Mouse (Mus musculus): ENCODE data around the gene Col16a1. TPM values are rescaled to one million over a fixed set of nuclear protein-coding genes. Genes with fewer than 3 reads are reported as not detected.
A peak's percentile ranks its signal among the peaks of the same experiment; 100 is the strongest.

Col16a1 gene
- polyA plus RNA-seq, 1 experiment from 2014 or later: 8.2 TPM

DNA sequence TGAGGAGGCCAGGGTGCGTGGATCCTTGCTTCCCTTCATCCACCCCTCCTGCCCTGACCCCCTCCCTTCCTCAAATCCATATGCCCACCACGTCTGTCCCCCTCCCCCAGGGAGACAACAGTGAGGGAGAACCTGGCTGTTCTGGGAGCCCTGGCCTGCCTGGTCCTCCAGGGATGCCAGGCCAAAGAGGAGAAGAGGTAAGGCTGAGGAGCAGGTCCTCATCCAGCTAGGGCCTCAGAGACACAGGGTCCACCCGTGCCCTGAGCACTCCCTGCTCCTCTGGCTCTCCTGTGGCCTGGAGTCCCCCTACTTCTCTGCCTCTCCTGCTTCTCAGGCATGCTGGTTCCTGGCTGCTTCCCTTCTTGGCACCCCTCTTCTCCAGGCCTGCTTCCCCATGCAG, 31.9 kb downstream of the Col16a1 start:
- Histone ChIP-seq H3K9me3 (ENCODE audit: control insufficient read depth, low read length) (no peaks in the 10 kb centered on the region), H3K4me2 (ENCODE audit: low read depth, severe bottlenecking) (no peak overlapping the region), H3K4me3 (ENCODE audit: low read depth, low read length) (no peak overlapping the region), H3K27me3 (ENCODE audit: control insufficient read depth, insufficient read depth, low read length) (0 out of 2 replicates have a peak, but pooled peaks cover 9% of the 10 kb centered on the region), H3K9ac (ENCODE audit: low read length) (no peak overlapping the region), H3K27ac (replicated peaks; ENCODE audit: low read depth, low read length) (no peak overlapping the region), H3K36me3 (ENCODE audit: control insufficient read depth, insufficient read depth, low read length) (no peaks in the 10 kb centered on the region), H3K4me1 (ENCODE audit: control insufficient read depth, insufficient read depth, low read length) (no peaks in the 10 kb centered on the region)
- ATAC-seq (ENCODE audit: insufficient number of reproducible peaks, low FRiP score, low TSS enrichment, low read depth): no peak
- DNase-seq (ENCODE audit: low spot score): no peak
- WGBS: 55% methylated on average over 3 of the region's 3 CpGs

DNA sequence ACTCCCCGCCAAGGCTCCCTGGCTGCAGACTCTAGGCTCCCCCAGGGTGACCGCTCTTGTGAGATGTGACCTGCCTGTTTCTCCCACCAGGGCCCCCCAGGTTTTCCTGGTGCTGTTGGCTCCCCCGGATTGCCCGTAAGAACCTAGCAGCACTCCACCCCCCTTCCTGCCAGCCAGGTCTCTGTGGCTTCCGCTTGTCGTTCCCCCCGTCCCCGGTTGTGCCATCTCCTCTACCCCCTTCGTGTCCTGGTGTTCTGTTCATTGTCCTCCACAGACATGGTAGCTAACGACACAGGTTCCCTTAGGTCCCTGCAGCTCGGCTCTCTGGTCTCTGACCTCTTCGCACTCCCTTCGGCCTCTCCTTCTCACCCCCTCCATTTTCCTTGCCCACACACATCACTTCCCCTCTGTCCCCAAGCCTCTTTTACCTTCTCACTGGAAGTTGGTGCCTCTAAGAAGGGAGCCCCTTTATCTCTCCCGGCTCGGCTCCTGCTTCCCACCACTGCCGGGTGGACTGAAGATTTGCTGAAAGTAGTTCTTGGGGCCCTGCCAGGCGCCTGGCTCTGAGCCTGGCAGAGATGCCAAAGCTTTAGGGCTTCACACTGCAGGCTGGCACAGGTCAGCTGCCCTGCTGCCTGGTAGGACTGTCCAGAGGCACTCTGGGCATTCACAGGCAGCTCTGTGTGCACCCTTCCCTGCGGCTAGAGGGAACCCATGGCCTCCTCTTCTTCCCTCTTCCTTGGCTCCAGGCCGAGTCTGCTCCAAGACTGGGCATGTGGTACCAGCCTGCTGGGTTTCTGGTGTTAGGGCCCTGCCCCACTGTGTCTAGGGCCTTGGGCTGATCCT, 33.9 kb downstream of the Col16a1 start:
- DNase-seq (ENCODE audit: low spot score) (no peak), ATAC-seq (ENCODE audit: insufficient number of reproducible peaks, low FRiP score, low TSS enrichment, low read depth) (no peak)
- H3K36me3 ChIP-seq (ENCODE audit: control insufficient read depth, insufficient read depth, low read length): no peaks in the 10 kb centered on the region
- H3K9ac ChIP-seq (ENCODE audit: low read length): no peak overlapping the region
- no peaks in the 10 kb centered on the region for H3K4me1 ChIP-seq (ENCODE audit: control insufficient read depth, insufficient read depth, low read length)
- H3K4me3 ChIP-seq (ENCODE audit: low read depth, low read length): no peak overlapping the region
- H3K4me2 ChIP-seq (ENCODE audit: low read depth, severe bottlenecking): no peak overlapping the region
- H3K9me3 ChIP-seq (ENCODE audit: control insufficient read depth, low read length): no peaks in the 10 kb centered on the region
- no peak overlapping the region for H3K27ac ChIP-seq (replicated peaks; ENCODE audit: low read depth, low read length)
- 0 out of 2 replicates have a peak, but pooled peaks cover 9% of the 10 kb centered on the region for H3K27me3 ChIP-seq (ENCODE audit: control insufficient read depth, insufficient read depth, low read length)
- 77% methylated on average over 19 of the region's 19 CpGs for WGBS

GRCm38 (mm10) chr4:130082211-130082610, 34.6 kb downstream of the Col16a1 start:
- Histone ChIP-seq H3K4me2 (ENCODE audit: low read depth, severe bottlenecking) (no peak overlapping the region), H3K27ac (replicated peaks; ENCODE audit: low read depth, low read length) (no peak overlapping the region), H3K4me1 (ENCODE audit: control insufficient read depth, insufficient read depth, low read length) (no peaks in the 10 kb centered on the region), H3K4me3 (ENCODE audit: low read depth, low read length) (no peak overlapping the region), H3K9me3 (ENCODE audit: control insufficient read depth, low read length) (no peaks in the 10 kb centered on the region), H3K36me3 (ENCODE audit: control insufficient read depth, insufficient read depth, low read length) (no peaks in the 10 kb centered on the region), H3K27me3 (ENCODE audit: control insufficient read depth, insufficient read depth, low read length) (0 out of 2 replicates have a peak, but pooled peaks cover 6% of the 10 kb centered on the region), H3K9ac (ENCODE audit: low read length) (no peak overlapping the region)
- ATAC-seq (ENCODE audit: insufficient number of reproducible peaks, low FRiP score, low TSS enrichment, low read depth) (no peak), DNase-seq (ENCODE audit: low spot score) (no peak)
- 45% methylated on average over 9 of the region's 9 CpGs for WGBS

DNA sequence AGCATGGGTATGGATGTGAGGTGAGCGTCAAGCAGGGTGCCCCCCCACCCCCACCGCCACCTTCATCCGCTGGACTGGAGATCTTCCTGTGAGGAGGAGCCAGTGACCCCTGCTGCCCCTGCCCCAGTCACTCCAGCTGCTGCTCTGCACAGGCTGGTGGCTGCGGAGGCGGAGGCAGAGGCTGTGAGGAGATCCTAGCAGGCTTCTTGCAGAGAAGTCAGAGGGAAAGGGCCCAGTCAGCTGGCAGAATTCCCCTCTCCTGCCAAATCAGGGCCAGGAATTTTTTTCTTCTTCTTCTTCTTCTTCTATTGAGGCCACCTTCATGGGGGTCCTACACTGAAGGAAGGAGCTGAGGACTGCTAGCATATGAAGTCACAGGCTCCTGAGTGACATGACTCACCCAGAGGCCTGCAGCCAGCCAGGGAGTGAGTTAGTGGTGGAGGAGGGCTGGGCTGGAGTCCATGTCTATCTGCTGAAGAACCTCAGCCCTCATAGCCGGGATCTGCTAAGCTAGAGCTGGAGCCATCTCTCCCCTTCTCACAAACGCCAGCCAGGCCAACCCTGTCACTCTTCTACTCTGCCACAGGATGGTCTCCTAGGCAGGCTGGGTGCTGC, 36.8 kb downstream of the Col16a1 start:
- H3K4me3 ChIP-seq (ENCODE audit: low read depth, low read length): no peak overlapping the region
- no peak overlapping the region for H3K9ac ChIP-seq (ENCODE audit: low read length)
- 44% methylated on average over 7 of the region's 7 CpGs for WGBS
- no peaks in the 10 kb centered on the region for H3K9me3 ChIP-seq (ENCODE audit: control insufficient read depth, low read length)
- no peak for ATAC-seq (ENCODE audit: insufficient number of reproducible peaks, low FRiP score, low TSS enrichment, low read depth)
- no peaks in the 10 kb centered on the region for H3K4me1 ChIP-seq (ENCODE audit: control insufficient read depth, insufficient read depth, low read length)
- no peak for DNase-seq (ENCODE audit: low spot score)
- H3K4me2 ChIP-seq (ENCODE audit: low read depth, severe bottlenecking): no peak overlapping the region
- H3K36me3 ChIP-seq (ENCODE audit: control insufficient read depth, insufficient read depth, low read length): no peaks in the 10 kb centered on the region
- H3K27me3 ChIP-seq (ENCODE audit: control insufficient read depth, insufficient read depth, low read length): 0 out of 2 replicates have a peak, but pooled peaks cover 5% of the 10 kb centered on the region
- H3K27ac ChIP-seq (replicated peaks; ENCODE audit: low read depth, low read length): no peak overlapping the region

DNA sequence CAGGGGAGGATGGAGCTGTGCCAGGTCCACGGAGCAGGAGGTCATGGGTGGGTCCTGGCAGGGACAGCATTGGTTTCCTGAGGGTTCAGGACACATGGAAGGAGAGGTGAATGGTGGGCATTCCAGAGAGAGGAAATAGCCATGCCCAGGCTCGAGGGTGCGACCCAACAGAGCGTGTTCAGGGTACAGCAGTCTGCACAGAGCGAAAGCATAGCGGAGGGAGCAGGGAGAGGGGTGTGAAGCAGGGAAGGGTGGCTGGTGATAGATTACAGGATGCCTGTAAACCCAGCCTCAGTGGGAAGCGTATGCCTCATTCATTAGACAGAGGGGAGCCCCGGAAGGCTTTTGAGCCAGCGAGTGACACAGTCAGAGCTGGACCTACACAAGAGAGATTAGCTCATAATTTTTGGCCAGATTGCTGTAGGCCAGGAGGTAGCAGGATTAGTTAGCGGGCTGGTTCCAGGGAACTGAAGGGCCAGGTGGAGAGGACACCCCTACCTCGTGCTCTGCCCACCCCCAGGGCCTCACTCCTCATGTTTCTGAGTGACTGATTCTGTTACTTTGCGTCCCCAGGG, 37.7 kb downstream of the Col16a1 start:
- 0 out of 2 replicates have a peak, but pooled peaks cover 5% of the 10 kb centered on the region for H3K27me3 ChIP-seq (ENCODE audit: control insufficient read depth, insufficient read depth, low read length)
- H3K9ac ChIP-seq (ENCODE audit: low read length): no peak overlapping the region
- WGBS: 68% methylated on average over 12 of the region's 12 CpGs

DNA sequence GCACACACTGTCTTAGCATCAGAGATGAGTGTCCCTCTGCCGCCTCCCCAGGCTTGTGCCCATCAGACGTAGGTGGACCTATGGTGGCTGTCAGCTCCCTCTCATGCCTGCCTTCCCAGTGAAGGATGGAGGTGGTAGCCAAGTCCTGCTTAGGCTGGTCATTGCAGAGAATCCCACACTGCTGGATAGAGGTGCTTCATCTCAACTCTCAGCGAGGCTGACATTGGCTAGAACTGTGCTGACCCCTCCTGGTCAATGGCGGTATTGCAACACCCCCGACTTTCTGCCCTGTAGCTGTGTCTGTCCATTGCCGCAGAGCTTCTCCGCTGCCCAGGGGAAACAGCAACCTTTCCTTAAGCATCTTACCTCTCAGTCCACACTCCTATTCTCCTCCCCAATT, 39.7 kb downstream of the Col16a1 start:
- Histone ChIP-seq H3K9ac (ENCODE audit: low read length) (no peak overlapping the region), H3K27me3 (ENCODE audit: control insufficient read depth, insufficient read depth, low read length) (0 out of 2 replicates have a peak, but pooled peaks cover 5% of the 10 kb centered on the region), H3K27ac (replicated peaks; ENCODE audit: low read depth, low read length) (no peak overlapping the region), H3K36me3 (ENCODE audit: control insufficient read depth, insufficient read depth, low read length) (no peaks in the 10 kb centered on the region), H3K4me2 (ENCODE audit: low read depth, severe bottlenecking) (no peak overlapping the region), H3K9me3 (ENCODE audit: control insufficient read depth, low read length) (no peaks in the 10 kb centered on the region), H3K4me3 (ENCODE audit: low read depth, low read length) (no peak overlapping the region), H3K4me1 (ENCODE audit: control insufficient read depth, insufficient read depth, low read length) (no peaks in the 10 kb centered on the region)
- DNase-seq (ENCODE audit: low spot score) (peak; percentile 96), ATAC-seq (ENCODE audit: insufficient number of reproducible peaks, low FRiP score, low TSS enrichment, low read depth) (no peak)
- 8% methylated on average over 7 of the region's 7 CpGs for WGBS

More for the DNA sequence above, 37.7 kb downstream of the Col16a1 start:
- Histone ChIP-seq H3K36me3 (ENCODE audit: control insufficient read depth, insufficient read depth, low read length) (no peaks in the 10 kb centered on the region), H3K4me3 (ENCODE audit: low read depth, low read length) (no peak overlapping the region), H3K27ac (replicated peaks; ENCODE audit: low read depth, low read length) (no peak overlapping the region), H3K4me1 (ENCODE audit: control insufficient read depth, insufficient read depth, low read length) (no peaks in the 10 kb centered on the region), H3K9me3 (ENCODE audit: control insufficient read depth, low read length) (no peaks in the 10 kb centered on the region), H3K4me2 (ENCODE audit: low read depth, severe bottlenecking) (no peak overlapping the region)
- DNase-seq (ENCODE audit: low spot score) (no peak), ATAC-seq (ENCODE audit: insufficient number of reproducible peaks, low FRiP score, low TSS enrichment, low read depth) (no peak)

GRCm38 (mm10) chr4:130095137-130095536, 47.5 kb downstream of the Col16a1 start:
- Histone ChIP-seq H3K9ac (ENCODE audit: low read length) (no peak overlapping the region), H3K9me3 (ENCODE audit: control insufficient read depth, low read length) (no peaks in the 10 kb centered on the region), H3K27me3 (ENCODE audit: control insufficient read depth, insufficient read depth, low read length) (no peaks in the 10 kb centered on the region), H3K4me3 (ENCODE audit: low read depth, low read length) (no peak overlapping the region), H3K27ac (replicated peaks; ENCODE audit: low read depth, low read length) (no peak overlapping the region), H3K4me2 (ENCODE audit: low read depth, severe bottlenecking) (no peak overlapping the region), H3K36me3 (ENCODE audit: control insufficient read depth, insufficient read depth, low read length) (no peaks in the 10 kb centered on the region), H3K4me1 (ENCODE audit: control insufficient read depth, insufficient read depth, low read length) (no peaks in the 10 kb centered on the region)
- 54% methylated on average over 3 of the region's 3 CpGs for WGBS
- ATAC-seq (ENCODE audit: insufficient number of reproducible peaks, low FRiP score, low TSS enrichment, low read depth) (no peak), DNase-seq (ENCODE audit: low spot score) (no peak)

- no peaks in the 10 kb centered on the region for H3K4me1 ChIP-seq (ENCODE audit: control insufficient read depth, insufficient read depth, low read length)
- H3K4me3 ChIP-seq (ENCODE audit: low read depth, low read length): no peak overlapping the region
- no peak overlapping the region for H3K9ac ChIP-seq (ENCODE audit: low read length)
- no peaks in the 10 kb centered on the region for H3K27me3 ChIP-seq (ENCODE audit: control insufficient read depth, insufficient read depth, low read length)
- H3K9me3 ChIP-seq (ENCODE audit: control insufficient read depth, low read length): no peaks in the 10 kb centered on the region
- no peak overlapping the region for H3K4me2 ChIP-seq (ENCODE audit: low read depth, severe bottlenecking)
- ATAC-seq (ENCODE audit: insufficient number of reproducible peaks, low FRiP score, low TSS enrichment, low read depth): no peak
- no peaks in the 10 kb centered on the region for H3K36me3 ChIP-seq (ENCODE audit: control insufficient read depth, insufficient read depth, low read length)
- no peak overlapping the region for H3K27ac ChIP-seq (replicated peaks; ENCODE audit: low read depth, low read length)
- DNase-seq (ENCODE audit: low spot score): no peak
- WGBS: 57% methylated on average over 8 of the region's 8 CpGs
Measured at GRCm38 (mm10) chr4:130101183-130101582, 53.5 kb downstream of the Col16a1 start.

All from limb, embryonic 11.5 days (tissue).